Comparison of ENCODE assay signal across 7 mouse cellular contexts in the genomic region with DNA sequence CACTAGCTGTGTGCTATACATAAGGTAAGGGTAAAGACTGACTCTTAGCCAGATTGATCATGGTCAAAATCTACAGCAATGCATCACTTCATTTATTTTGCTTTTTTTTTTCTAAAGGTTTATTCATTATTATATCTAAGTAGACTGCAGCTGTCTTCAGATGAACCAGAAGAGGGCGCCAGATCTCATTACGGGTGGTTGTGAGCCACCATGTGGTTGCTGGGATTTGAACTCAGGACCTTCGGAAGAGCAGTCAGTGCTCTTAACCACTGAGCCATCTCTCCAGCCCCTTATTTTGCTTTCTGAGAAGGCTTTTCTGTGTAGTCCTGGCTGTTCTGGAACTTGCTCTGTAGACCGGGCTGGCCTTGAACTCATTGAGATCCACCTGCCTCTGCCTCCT. TPM values are rescaled to one million over a fixed set of nuclear protein-coding genes. Genes with fewer than 3 reads are reported as not detected.
DNase-seq lines count a peak whose midpoint lies in the region; ATAC-seq and TF ChIP-seq lines count a peak whose summit lies in the region.
"Not testable (repeated sequence)": the region's sequence is repeated elsewhere in the genome, so short reads cannot be mapped to it uniquely, and the experiment has no call there.

No protein-coding gene starts in this region.

- not testable (repeated sequence) for H3K4me1 ChIP-seq in lung, postnatal 0 days (ENCODE audit: insufficient read depth, low read depth, low read length); stomach, postnatal 0 days (replicated peaks; ENCODE audit: control insufficient read depth, insufficient read depth)

- not testable (repeated sequence) for H3K9me3 ChIP-seq in lung, postnatal 0 days (ENCODE audit: low read length); stomach, postnatal 0 days (ENCODE audit: control insufficient read depth, low read length)

- not testable (repeated sequence) for H3K4me2 ChIP-seq in lung, postnatal 0 days (replicated peaks; ENCODE audit: low read depth, low read length); stomach, postnatal 0 days (replicated peaks; ENCODE audit: low read depth)

- H3K9ac ChIP-seq in lung, postnatal 0 days (replicated peaks; ENCODE audit: low read depth); stomach, postnatal 0 days (ENCODE audit: low read length): not testable (repeated sequence)

- TF ChIP-seq EP300 in lung, postnatal 0 days (IDR thresholded peaks at IDR 0.05); stomach, postnatal 0 days (optimal IDR thresholded peaks at IDR 0.05): not testable (repeated sequence)

- intact Hi-C loops in left cerebral cortex, adult 2 months (cut with DNase I) = not testable (repeated sequence)

- not testable (repeated sequence) for H3K36me3 ChIP-seq in lung, postnatal 0 days (ENCODE audit: insufficient read depth, low read length); stomach, postnatal 0 days (ENCODE audit: control insufficient read depth, insufficient read depth, low read length)

- ATAC-seq in lung, postnatal 0 days; stomach, postnatal 0 days (ENCODE audit: low FRiP score, low TSS enrichment): not testable (repeated sequence)

- WGBS in lung, postnatal 0 days = 94% methylated on average over 4 of the region's 4 CpGs
- WGBS in stomach, postnatal 0 days = 93% methylated on average over 4 of the region's 4 CpGs

- H3K27me3 ChIP-seq in lung, postnatal 0 days (replicated peaks; ENCODE audit: insufficient read depth, low read length); stomach, postnatal 0 days (ENCODE audit: control insufficient read depth, insufficient read depth, low read length): not testable (repeated sequence)

- peak; percentile 32; the same call in 1 of the 2 replicates for TF ChIP-seq CTCF in left cerebral cortex, adult 2 months (IDR thresholded peaks at IDR 0.05)
- TF ChIP-seq CTCF in lung, postnatal 0 days (IDR thresholded peaks at IDR 0.05) = peak; percentile 32
- peak; percentile 41 for TF ChIP-seq CTCF in stomach, postnatal 0 days (IDR thresholded peaks at IDR 0.05; ENCODE audit: low read depth)

- H3K27ac ChIP-seq in left cerebral cortex, adult 2 months; lung, postnatal 0 days (ENCODE audit: low read length); stomach, postnatal 0 days (replicated peaks): not testable (repeated sequence)

- peak; percentile 55 for DNase-seq in CD4-positive, CD25-positive, alpha-beta regulatory T cell, adult 2 months (ENCODE audit: low read depth, low spot score)
- DNase-seq in T-cell, adult 2 months (ENCODE audit: low spot score) = peak; percentile 28
- peak; percentile 48 for DNase-seq in induced T-regulatory cell, adult 2 months (ENCODE audit: low read depth)
- DNase-seq in left cerebral cortex, adult 2 months (ENCODE audit: extremely low spot score in 1 of 2, low spot score in 2 of 2); lung, postnatal 0 days (ENCODE audit: low spot score); stomach, postnatal 0 days (ENCODE audit: low spot score): not testable (repeated sequence)
- DNase-seq in thymus, postnatal 4 days = peak; percentile 40

- H3K4me3 ChIP-seq in left cerebral cortex, adult 2 months; lung, postnatal 0 days (ENCODE audit: low read depth, low read length); stomach, postnatal 0 days (ENCODE audit: low read depth, low read length): not testable (repeated sequence)

RNA-seq across cellular contexts. Expression of a gene that starts 17.8 kb away (rescaled TPM):
- total RNA-seq in left cerebral cortex, adult 2 months (2021) = 100 to 1,000 TPM; 114 to 116 TPM
- 26.4 and 32.3 TPM in 2 replicates for polyA plus RNA-seq in lung, postnatal 0 days (2015; fragmentation: Nextera tagmentation; extraction: Ambion mirVana)
- polyA plus RNA-seq in stomach, postnatal 0 days (2015; fragmentation: Nextera tagmentation; extraction: Ambion mirVana) = 26.7 and 28.0 TPM in 2 replicates

RNA-seq across cellular contexts. Expression of a gene that starts 30.6 kb away (rescaled TPM):
- 10 to 100 TPM; 29.2 to 32.0 TPM for total RNA-seq in left cerebral cortex, adult 2 months (2021)
- polyA plus RNA-seq in lung, postnatal 0 days (2015; fragmentation: Nextera tagmentation; extraction: Ambion mirVana) = 44.1 and 44.2 TPM in 2 replicates
- polyA plus RNA-seq in stomach, postnatal 0 days (2015; fragmentation: Nextera tagmentation; extraction: Ambion mirVana) = 20.5 and 21.7 TPM in 2 replicates

RNA-seq across cellular contexts. Expression of a gene that starts 36.6 kb away (rescaled TPM):
- total RNA-seq in left cerebral cortex, adult 2 months (2021) = 1,000 to 10,000 TPM; 1,211 to 1,240 TPM
- 566 and 620 TPM in 2 replicates for polyA plus RNA-seq in lung, postnatal 0 days (2015; fragmentation: Nextera tagmentation; extraction: Ambion mirVana)
- polyA plus RNA-seq in stomach, postnatal 0 days (2015; fragmentation: Nextera tagmentation; extraction: Ambion mirVana) = 608 and 627 TPM in 2 replicates

RNA-seq across cellular contexts. Expression of a gene that starts 59.6 kb away (rescaled TPM):
- 10 to 100 TPM; 25.0 to 26.4 TPM for total RNA-seq in left cerebral cortex, adult 2 months (2021)
- polyA plus RNA-seq in lung, postnatal 0 days (2015; fragmentation: Nextera tagmentation; extraction: Ambion mirVana) = 34.3 and 36.9 TPM in 2 replicates
- 44.7 and 45.6 TPM in 2 replicates for polyA plus RNA-seq in stomach, postnatal 0 days (2015; fragmentation: Nextera tagmentation; extraction: Ambion mirVana)
